Mouse (Mus musculus) spleen, adult 12 weeks (tissue): ENCODE measurements around the gene Spib.
A peak's percentile ranks its signal among the peaks of the same experiment; 100 is the strongest.

Source experiments
- DNase-seq: peaks from one replicate; pipeline ENCODE4 v3.0.0; 2022; ENCODE audit warnings: low spot score

Spib gene

GRCm38 (mm10) chr7:44531946-44532732 is at the start of gene Spib:
Gene Spib (minus strand): TSS chr7:44532071.
- no peak for DNase-seq

DNA sequence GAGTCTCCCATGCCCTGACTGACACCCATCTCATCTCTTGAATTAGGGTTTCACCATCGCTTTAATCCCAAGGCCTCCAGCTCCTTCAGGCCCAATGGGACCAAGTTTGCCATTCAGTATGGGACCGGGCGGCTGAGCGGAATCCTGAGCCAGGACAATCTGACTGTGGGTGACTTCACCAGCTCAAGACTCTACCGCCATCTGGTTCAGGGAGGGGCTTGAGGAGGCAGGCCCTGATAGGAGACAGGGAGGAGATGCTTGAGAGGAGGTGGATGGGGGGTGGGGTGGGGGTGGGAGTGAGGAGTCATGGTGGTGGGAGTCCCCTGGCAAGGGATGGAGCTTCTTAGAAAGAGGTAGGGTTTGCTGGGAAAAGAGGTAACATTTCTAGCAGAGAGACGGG is 49.8 kb upstream of the Spib start:
- no peak for DNase-seq

- DNase-seq, result no peak
Measured at GRCm38 (mm10) chr7:44576333-44576844, 44.5 kb upstream of the Spib start.

- no peak for DNase-seq
Measured at GRCm38 (mm10) chr7:44572956-44573484, 41.1 kb upstream of the Spib start.

- peak; percentile 45 for DNase-seq
Measured at GRCm38 (mm10) chr7:44572213-44572701, 40.4 kb upstream of the Spib start, which contains the start of gene Napsa. Gene Napsa (plus strand): TSS chr7:44572380.

DNA sequence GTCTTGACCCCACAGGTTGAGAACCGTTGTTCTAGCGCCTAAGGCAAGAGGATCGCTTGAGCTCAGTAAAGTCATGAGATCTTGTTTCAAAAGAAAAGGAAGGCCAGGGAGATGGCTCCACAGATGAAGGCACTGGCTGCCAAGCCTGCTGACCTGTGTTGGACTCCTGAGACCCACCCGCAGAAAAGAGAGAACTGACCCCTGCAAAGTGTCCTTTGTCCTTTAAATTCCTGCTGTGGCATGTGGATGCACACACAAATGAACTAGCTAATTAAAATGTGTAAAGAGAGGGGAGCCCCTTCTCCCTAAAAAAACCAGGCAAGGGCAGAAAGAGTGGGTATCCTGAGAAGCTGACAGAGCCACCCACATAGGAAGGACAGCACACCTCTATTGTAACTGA is 39.9 kb upstream of the Spib start:
- no peak for DNase-seq

- DNase-seq, result no peak
Measured at GRCm38 (mm10) chr7:44570989-44571388, 39.1 kb upstream of the Spib start.

DNA sequence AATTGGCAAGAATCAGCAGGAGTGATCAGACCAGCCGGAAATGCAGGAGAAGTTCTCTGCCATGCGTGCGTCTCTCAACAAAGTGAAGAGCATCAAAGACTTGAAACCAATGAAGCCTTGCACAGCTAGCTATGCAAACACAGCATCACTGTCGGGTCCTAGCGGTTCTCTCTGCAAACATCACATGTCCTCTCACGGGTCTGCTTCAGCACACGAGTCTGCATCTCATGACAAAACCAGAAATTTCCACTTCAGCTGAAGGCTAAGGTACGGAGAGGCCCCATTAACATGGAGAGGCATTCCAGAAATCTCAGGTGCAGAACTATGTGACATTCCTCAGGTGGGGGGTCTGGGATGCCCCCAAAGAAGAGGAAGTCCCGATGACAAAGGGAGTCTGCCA is 36.9 kb upstream of the Spib start:
- DNase-seq, result no peak

DNA sequence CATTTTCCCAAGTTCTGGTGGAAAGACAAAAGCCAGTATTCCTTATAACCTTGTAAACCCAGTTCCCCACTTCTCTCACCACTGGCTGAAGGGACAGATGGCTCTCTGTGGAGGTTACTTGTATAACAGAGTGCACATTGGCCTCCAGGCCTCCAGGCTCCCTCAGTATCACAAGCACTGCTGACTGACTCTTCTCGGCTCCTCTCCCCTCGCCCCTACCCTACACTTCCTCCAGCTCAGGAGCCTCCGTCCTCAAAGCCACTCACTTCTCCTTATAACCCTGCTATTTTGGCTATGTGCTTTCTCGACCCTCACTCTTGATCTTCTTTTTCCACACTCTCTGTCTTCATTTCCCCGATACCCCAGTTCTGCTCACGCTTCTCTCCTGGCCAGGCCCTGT is 33.5 kb upstream of the Spib start:
- no peak for DNase-seq

DNA sequence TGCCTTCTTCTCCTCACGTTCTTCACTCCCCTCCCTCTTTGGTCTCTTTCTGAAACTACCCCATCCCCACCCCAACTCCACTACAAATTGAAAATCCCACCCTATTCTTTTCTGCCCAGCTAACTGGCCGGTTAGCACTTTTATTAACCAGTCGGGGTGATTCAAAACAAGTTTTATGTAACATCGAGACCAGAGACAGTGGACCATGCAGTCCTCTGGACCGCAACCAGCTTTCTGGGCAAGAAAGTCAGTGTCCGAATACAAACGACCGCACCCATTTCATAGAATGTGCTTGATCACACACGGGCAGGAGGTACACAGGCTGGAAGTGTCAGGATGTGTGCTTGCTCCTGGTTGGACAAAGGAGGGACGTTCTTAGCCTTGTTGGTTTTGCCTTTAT is 32.6 kb upstream of the Spib start:
- no peak for DNase-seq

- DNase-seq, result no peak
Measured at GRCm38 (mm10) chr7:44563284-44563683, 31.4 kb upstream of the Spib start.

DNA sequence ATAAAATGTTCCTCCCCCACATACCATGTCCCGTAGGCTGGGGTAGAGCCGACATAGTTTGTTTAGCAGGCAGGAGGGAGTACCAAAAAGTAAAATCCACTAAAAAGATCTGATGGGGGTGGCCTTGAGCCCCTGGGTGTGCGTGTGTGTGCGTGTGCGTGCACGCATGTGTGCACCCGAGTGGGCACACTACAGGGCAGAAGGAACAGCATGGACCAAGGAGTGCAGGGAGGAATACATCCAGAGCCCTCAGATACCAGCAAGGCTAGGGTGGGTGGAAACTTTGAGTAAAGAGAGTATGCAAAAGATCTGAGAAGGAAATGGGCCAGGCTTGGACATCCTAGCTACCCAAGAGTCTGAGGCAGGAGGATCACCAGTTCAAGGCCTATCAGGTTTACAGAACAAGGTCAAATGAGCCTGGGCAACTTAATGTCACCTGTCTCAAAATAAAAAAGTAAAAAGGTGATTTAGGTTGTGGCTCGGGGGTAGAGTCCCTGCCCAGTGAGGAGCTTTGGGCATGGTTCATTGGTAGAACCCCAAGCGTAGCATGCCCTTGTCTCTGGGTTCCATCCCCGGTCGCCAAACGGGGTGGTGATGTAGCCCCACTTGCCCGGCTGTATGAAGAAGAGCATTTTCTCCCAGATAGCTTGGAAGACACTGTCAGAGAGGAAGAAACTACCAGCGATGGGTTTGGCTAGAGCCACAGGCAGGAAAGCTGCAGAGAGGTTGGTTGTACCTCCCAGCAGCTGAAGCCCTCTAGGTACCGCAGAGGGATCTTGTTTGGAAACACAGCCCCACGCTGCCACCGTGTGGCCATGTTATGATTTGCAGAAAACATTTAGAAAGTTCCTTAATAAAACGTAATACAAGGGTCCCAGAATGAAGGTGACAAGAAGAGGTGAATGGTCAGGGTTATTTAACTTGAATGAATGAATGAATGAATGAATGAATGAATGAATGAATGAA is 28.8 kb upstream of the Spib start:
- DNase-seq, result peak; percentile 63

GRCm38 (mm10) chr7:44557629-44558028 is 25.8 kb upstream of the Spib start:
- DNase-seq, result no peak

DNA sequence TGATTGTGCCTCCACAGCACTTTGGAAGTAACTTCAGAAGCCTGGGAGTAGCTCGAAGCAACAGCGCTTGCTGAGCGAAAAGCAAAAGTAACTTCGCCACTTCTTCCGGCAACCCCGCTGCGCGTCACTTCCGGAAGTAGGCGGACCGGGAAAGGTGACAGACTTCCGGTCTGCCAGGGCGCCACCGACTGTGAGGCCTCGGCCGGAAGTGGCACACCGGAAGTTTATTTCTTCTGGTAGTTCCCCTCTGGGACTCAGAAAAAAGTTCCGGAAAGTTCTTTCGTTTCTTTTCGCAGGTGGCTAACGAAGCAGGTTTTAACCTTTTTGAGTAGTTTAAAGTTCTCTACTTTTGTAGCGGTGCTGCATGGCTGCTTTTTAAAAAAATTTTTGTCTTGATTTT is 22.0 kb upstream of the Spib start, which contains the start of gene Nr1h2:
Gene Nr1h2 (minus strand): TSS at position 126 of the 400 bp plus-strand sequence.
- peak; percentile 95 for DNase-seq

DNA sequence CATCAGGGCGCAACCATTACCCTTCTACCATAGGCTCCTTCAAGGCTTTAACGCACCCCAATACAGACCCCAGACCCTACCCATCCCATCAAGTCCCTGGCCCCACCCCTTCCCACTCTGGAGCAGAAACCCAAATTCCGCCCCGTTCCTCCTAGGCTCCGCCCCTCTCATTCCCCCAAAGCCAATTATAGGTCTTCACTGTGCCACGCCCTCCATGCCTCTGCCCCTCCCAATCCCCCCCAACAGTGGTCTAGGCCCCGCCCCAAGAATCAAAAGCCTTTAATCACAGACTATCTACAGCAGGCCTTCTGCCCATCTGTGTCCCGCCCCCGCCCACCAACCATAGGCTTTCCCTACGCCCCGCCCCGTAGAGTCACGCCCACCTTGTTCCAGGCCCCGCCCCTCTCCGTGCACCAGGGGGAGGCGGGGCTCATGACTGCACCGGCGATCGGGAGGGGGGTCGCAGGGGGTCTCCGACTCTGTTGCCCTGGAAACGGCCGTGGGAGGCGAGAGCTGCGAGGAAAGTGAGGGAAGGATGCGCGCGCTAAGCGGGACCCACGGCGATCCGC is 21.4 kb upstream of the Spib start:
- peak; percentile 69 for DNase-seq

GRCm38 (mm10) chr7:44552141-44552908 is 20.5 kb upstream of the Spib start:
- DNase-seq, result no peak

DNA sequence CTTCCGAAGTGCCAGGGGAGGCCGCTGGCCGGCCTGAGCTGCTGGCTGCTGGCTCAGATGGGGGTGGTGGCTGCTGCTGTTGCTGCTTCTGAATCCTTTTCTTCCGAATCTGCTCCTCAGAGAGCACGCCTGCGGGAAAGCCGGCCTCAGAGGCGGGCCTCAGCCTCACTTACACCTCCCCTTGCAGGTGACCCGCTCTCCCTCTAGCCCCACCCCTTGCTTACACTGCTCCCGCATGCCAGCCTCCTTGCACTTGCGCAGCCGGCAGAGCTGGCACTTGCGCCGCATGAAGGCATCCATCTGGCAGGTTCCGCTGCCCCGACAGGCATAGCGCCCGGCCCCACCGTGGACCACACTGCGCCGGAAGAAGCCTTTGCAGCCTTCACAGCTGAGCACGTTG is 19.9 kb upstream of the Spib start:
- DNase-seq, result no peak

DNA sequence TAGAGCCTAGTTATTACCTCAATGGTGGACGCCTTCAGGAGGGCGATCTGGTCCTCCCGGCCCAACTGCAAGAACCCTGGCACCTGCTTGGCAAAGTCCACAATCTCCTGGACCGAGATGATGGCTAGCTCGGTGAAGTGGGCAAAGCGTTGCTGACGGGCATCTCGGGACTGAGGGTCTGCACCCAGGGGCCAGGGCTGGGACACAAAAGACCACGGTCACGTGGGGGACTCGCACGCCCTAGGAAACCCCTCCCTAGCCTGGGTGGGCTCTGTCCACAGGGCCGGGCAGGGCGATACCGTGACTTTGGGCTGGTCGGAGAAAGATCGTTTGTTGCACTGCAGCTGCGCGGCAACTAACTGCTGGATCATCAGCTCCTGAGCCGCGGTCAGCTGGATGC is 19.4 kb upstream of the Spib start:
- DNase-seq, result no peak

GRCm38 (mm10) chr7:44550409-44550678 is 18.5 kb upstream of the Spib start:
- no peak for DNase-seq

GRCm38 (mm10) chr7:44549621-44550408 is 17.9 kb upstream of the Spib start:
- DNase-seq, result no peak
